Mouse (Mus musculus): ENCODE data around the gene Spo11. TPM values are rescaled to one million over a fixed set of nuclear protein-coding genes. Genes with fewer than 3 reads are reported as not detected.

Spo11 gene
- polyA plus RNA-seq (2016; fragmentation: Nextera tagmentation; extraction: Ambion mirVana): 0.27 and 1.0 TPM in 2 replicates

- ATAC-seq (ENCODE audit: low FRiP score): peak; percentile 53; the same call in 1 of the 2 replicates
- Histone ChIP-seq H3K4me1 (peaks cover 25% of the 10 kb centered on the region), H3K36me3 (replicated peaks) (no peaks in the 10 kb centered on the region), H3K9ac (peak within 1 kb of the TSS; percentile 50), H3K4me3 (replicated peaks) (no peak within 1 kb of the TSS), H3K27me3 (no peaks in the 10 kb centered on the region), H3K9me3 (peaks cover 5% of the 10 kb centered on the region; the same call in 1 of the 2 replicates), H3K27ac (peak within 1 kb of the TSS; percentile 59; the same call in 1 of the 2 replicates), H3K4me2 (peak within 1 kb of the TSS; percentile 45)
- WGBS: 9% methylated on average over 14 of the region's 14 CpGs
Observed at GRCm38 (mm10) chr2:172977409-172978130, at the start of gene Spo11. TSS of gene Spo11 (plus strand) at chr2:172977700.

GRCm38 (mm10) chr2:172929905-172930436 lies 47.5 kb upstream of the Spo11 start:
- Histone ChIP-seq H3K9ac (no peak overlapping the region), H3K27me3 (peaks cover 33% of the 10 kb centered on the region), H3K4me1 (peaks cover 39% of the 10 kb centered on the region), H3K27ac (no peak overlapping the region), H3K9me3 (0 out of 2 replicates have a peak, but pooled peaks cover 4% of the 10 kb centered on the region), H3K36me3 (replicated peaks) (no peaks in the 10 kb centered on the region), H3K4me3 (replicated peaks) (no peak overlapping the region), H3K4me2 (no peak overlapping the region)
- WGBS: 77% methylated on average over 14 of the region's 14 CpGs
- no peak for ATAC-seq (ENCODE audit: low FRiP score)

GRCm38 (mm10) chr2:172931137-172931898 lies 46.2 kb upstream of the Spo11 start:
- Histone ChIP-seq H3K4me1 (peaks cover 52% of the 10 kb centered on the region), H3K4me2 (no peak overlapping the region), H3K27ac (no peak overlapping the region), H3K27me3 (peaks cover 47% of the 10 kb centered on the region), H3K4me3 (replicated peaks) (no peak overlapping the region), H3K9ac (no peak overlapping the region), H3K36me3 (replicated peaks) (no peaks in the 10 kb centered on the region), H3K9me3 (0 out of 2 replicates have a peak, but pooled peaks cover 2% of the 10 kb centered on the region)
- no peak for ATAC-seq (ENCODE audit: low FRiP score)
- 82% methylated on average over 17 of the region's 17 CpGs for WGBS

GRCm38 (mm10) chr2:172933631-172934419 lies 43.7 kb upstream of the Spo11 start:
- peak; percentile 36 for ATAC-seq (ENCODE audit: low FRiP score)
- peaks cover 72% of the 10 kb centered on the region for H3K27me3 ChIP-seq
- H3K9ac ChIP-seq: 0 out of 2 replicates have a peak overlapping the region, but pooled peaks have one; percentile 7
- 1% methylated on average over 34 of the region's 34 CpGs for WGBS
- peak overlapping the region; percentile 43 for H3K27ac ChIP-seq
- peak overlapping the region; percentile 50 for H3K4me2 ChIP-seq
- no peaks in the 10 kb centered on the region for H3K36me3 ChIP-seq (replicated peaks)
- H3K4me1 ChIP-seq: peaks cover 74% of the 10 kb centered on the region
- H3K4me3 ChIP-seq (replicated peaks): peak overlapping the region; percentile 12
- no peaks in the 10 kb centered on the region for H3K9me3 ChIP-seq

GRCm38 (mm10) chr2:172934420-172934788 lies 43.1 kb upstream of the Spo11 start:
- H3K4me3 ChIP-seq (replicated peaks): peak overlapping the region; percentile 12
- H3K4me1 ChIP-seq: peaks cover 75% of the 10 kb centered on the region
- H3K4me2 ChIP-seq: peak overlapping the region; percentile 50
- H3K9me3 ChIP-seq: no peaks in the 10 kb centered on the region
- 2% methylated on average over 8 of the region's 8 CpGs for WGBS
- ATAC-seq (ENCODE audit: low FRiP score): no peak
- no peak overlapping the region for H3K9ac ChIP-seq
- H3K27ac ChIP-seq: peak overlapping the region; percentile 43
- peaks cover 77% of the 10 kb centered on the region for H3K27me3 ChIP-seq
- no peaks in the 10 kb centered on the region for H3K36me3 ChIP-seq (replicated peaks)

GRCm38 (mm10) chr2:172934891-172935740 lies 42.4 kb upstream of the Spo11 start:
- peaks cover 80% of the 10 kb centered on the region for H3K27me3 ChIP-seq
- 3% methylated on average over 30 of the region's 30 CpGs for WGBS
- H3K36me3 ChIP-seq (replicated peaks): no peaks in the 10 kb centered on the region
- peaks cover 77% of the 10 kb centered on the region for H3K4me1 ChIP-seq
- ATAC-seq (ENCODE audit: low FRiP score): peak; percentile 30; the same call in 1 of the 2 replicates
- H3K4me2 ChIP-seq: peak overlapping the region; percentile 50
- no peaks in the 10 kb centered on the region for H3K9me3 ChIP-seq
- peak overlapping the region; percentile 40; the same call in 1 of the 2 replicates for H3K9ac ChIP-seq
- H3K27ac ChIP-seq: peak overlapping the region; percentile 43
- H3K4me3 ChIP-seq (replicated peaks): no peak overlapping the region

- H3K9ac ChIP-seq: no peak overlapping the region
- 7% methylated on average over 12 of the region's 12 CpGs for WGBS
- H3K4me2 ChIP-seq: peak overlapping the region; percentile 50; the same call in 1 of the 2 replicates
Observed at GRCm38 (mm10) chr2:172935776-172936562, 41.5 kb upstream of the Spo11 start.

GRCm38 (mm10) chr2:172936844-172937243 lies 40.7 kb upstream of the Spo11 start:
- Histone ChIP-seq H3K9ac (no peak overlapping the region), H3K27ac (0 out of 2 replicates have a peak overlapping the region, but pooled peaks have one; percentile 81), H3K4me2 (0 out of 2 replicates have a peak overlapping the region, but pooled peaks have one; percentile 19), H3K4me1 (peaks cover 81% of the 10 kb centered on the region), H3K27me3 (peaks cover 88% of the 10 kb centered on the region), H3K4me3 (replicated peaks) (no peak overlapping the region), H3K9me3 (no peaks in the 10 kb centered on the region), H3K36me3 (replicated peaks) (no peaks in the 10 kb centered on the region)
- 20% methylated on average over 5 of the region's 5 CpGs for WGBS
- ATAC-seq (ENCODE audit: low FRiP score): no peak

More at GRCm38 (mm10) chr2:172935776-172936562, 41.5 kb upstream of the Spo11 start:
- Histone ChIP-seq H3K4me1 (peaks cover 85% of the 10 kb centered on the region), H3K9me3 (no peaks in the 10 kb centered on the region), H3K27ac (peak overlapping the region; percentile 43), H3K36me3 (replicated peaks) (no peaks in the 10 kb centered on the region), H3K27me3 (peaks cover 86% of the 10 kb centered on the region), H3K4me3 (replicated peaks) (no peak overlapping the region)
- ATAC-seq (ENCODE audit: low FRiP score): no peak

GRCm38 (mm10) chr2:172937326-172938190 lies 39.9 kb upstream of the Spo11 start:
- Histone ChIP-seq H3K4me1 (peaks cover 78% of the 10 kb centered on the region), H3K4me3 (replicated peaks) (peak overlapping the region; percentile 49), H3K36me3 (replicated peaks) (no peaks in the 10 kb centered on the region), H3K4me2 (peak overlapping the region; percentile 72), H3K27me3 (peaks cover 95% of the 10 kb centered on the region), H3K9me3 (no peaks in the 10 kb centered on the region), H3K27ac (peak overlapping the region; percentile 81), H3K9ac (peak overlapping the region; percentile 18)
- 5% methylated on average over 12 of the region's 12 CpGs for WGBS
- ATAC-seq (ENCODE audit: low FRiP score): no peak
